Mouse (Mus musculus) E14TG2a.4 (cell line): ENCODE measurements around the gene Nktr.

Experiments
- CTCF ChIP-seq: conservative IDR thresholded peaks from 2 replicates; pipeline ENCODE4 v1.5.1; 2014; ENCODE audit warnings: low read length
- NANOG ChIP-seq: IDR thresholded peaks from 2 replicates; pipeline ENCODE4 v1.6.1; 2014; ENCODE audit warnings: borderline replicate concordance, low read length, mixed read lengths
- POU5F1 ChIP-seq: IDR thresholded peaks from 2 replicates; pipeline ENCODE4 v1.6.1; 2014; ENCODE audit warnings: low read length, borderline replicate concordance

DNA sequence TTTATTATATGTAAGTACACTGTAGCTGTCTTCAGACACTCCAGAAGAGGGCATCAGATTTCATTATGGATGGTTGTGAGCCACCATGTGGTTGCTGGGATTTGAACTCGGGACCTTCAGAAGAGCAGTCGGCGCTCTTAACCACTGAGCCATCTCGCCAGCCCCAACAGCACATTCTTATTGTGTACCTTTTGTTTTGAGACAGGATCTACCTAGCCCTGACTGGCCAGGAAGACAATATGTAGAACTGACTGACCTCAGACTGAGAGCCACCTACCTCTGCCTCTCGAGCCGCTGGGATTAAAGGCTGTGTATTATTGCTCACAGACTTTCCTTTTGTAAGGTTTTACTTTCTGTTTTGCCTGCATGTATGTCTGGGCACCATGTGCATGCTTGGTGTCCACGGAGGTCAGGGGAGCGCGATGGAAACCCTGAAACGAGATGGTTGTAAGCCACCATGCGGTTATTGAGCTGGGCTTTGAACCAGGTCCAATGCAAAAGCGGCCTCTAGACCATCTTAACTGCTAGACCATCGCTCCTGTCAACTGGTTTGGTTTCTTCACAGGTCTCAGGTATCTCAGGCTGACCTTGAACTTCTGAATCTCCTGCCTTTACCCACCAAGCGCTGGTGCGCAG lies 781 bp upstream of the Nktr start:
- TF ChIP-seq CTCF = no peak
- TF ChIP-seq POU5F1 = no peak
- TF ChIP-seq NANOG = no peak
